Mouse (Mus musculus): ENCODE results near the gene Col13a1. TPM values are rescaled to one million over a fixed set of nuclear protein-coding genes. Genes with fewer than 3 reads are reported as not detected.

The Col13a1 gene
- polyA plus RNA-seq, 1 experiment from 2014 or later, result not detected

DNA sequence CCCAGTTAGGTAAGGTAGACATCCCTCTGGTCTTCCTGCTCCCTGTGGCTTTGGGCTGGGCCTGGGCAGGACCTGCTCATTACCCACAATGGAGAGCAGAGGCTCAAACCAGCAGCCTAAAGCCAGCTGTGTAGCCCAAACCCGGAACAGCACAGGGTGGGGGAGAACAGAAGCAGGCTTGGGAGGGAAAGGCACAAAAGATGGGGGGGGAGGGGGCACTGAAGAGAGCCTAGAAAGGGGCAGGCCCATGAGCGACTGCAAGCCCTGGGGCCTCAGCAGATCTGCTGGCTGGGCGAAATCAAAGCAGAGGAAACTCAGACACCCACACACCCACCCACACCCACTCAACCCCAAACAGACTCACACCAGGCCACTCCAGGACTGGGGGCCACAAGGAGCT, 11.7 kb downstream of the Col13a1 start:
- in situ Hi-C loops (cut with MboI; ENCODE audit: low pct_unique_long_range_greater_than_20kb), result no loop called here
- no peak for DNase-seq (ENCODE audit: low read depth, low spot score)
- TF ChIP-seq CTCF (IDR thresholded peaks at IDR 0.05), result no peak
- ATAC-seq, result no peak
- CTCF ChIA-PET, result no interaction called here
- H3K27me3 ChIP-seq, result peaks cover 4% of the 10 kb centered on the region
- POLR2A ChIA-PET, result no interaction called here

DNA sequence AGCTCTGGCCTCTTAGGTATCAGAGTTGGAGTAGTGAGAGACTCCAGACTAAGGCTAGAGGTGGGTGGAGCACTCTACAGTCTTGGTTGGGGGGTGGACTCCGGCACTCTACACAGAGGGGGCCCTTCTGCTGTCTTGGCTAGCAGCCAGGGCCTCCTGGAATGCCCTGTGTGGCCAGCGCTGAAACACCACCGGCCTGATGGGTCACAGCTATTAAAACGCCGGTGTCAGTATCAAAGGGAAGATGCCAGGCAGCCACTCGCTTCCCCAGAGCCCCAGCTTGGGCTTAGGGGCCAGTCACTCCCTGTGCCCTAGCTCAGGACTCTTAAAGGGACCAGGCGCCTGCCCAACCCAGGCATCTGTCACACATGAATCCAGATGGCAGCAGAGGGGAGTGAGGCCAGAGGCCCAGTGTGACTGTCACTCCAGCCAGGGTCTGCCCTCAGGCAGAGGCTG, 13.5 kb downstream of the Col13a1 start:
- no peak for ATAC-seq
- ChIA-PET CTCF (no interaction called here), POLR2A (no interaction called here)
- TF ChIP-seq CTCF (IDR thresholded peaks at IDR 0.05), result no peak
- peaks cover 7% of the 10 kb centered on the region for H3K27me3 ChIP-seq
- in situ Hi-C loops (cut with MboI; ENCODE audit: low pct_unique_long_range_greater_than_20kb), result no loop called here
- no peak for DNase-seq (ENCODE audit: low read depth, low spot score)

DNA sequence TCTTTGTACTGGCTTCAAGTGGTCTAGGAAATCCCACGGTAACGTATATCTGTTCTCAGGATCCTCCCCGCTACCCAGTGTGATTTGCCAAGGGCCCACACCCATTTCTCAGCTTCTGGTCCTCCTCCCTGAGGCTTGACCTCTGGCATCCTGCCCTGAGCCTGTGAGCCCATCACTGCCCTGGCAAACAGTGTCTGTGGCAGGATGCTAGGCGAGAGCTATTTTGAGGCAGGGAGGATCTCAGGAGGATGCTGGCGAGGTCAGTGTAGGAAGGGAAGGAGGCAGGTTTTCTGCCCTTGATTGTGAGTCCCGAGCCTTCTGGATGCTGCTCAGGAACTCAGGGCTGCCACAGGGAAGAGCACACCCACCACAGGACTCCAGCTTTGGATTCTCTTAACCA, 22.2 kb downstream of the Col13a1 start:
- ChIA-PET POLR2A (no interaction called here), CTCF (no interaction called here)
- ATAC-seq (no peak), DNase-seq (ENCODE audit: low read depth, low spot score) (no peak)
- in situ Hi-C loops (cut with MboI; ENCODE audit: low pct_unique_long_range_greater_than_20kb), result no loop called here
- H3K27me3 ChIP-seq, result peaks cover 24% of the 10 kb centered on the region
- TF ChIP-seq CTCF (IDR thresholded peaks at IDR 0.05), result no peak

DNA sequence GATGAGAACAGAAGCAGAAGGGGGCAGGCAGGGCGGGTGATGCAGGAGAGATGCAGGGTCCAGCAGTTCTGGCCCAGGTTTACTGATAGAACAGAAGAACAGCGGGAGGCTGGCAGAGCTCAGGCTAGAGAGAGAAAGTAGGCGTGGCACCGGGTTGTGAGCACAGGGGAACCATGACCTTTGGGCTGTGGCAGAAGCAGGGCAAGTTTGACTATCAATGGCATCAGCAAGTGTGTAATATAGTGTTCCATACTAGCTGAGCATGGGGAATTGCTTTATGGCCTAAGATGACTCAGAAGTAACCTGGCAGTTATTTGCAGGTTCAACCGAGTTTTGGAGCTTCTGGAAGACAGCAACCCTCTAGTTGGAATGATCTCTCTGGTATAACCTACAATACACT, 25.0 kb downstream of the Col13a1 start:
- in situ Hi-C loops (cut with MboI; ENCODE audit: low pct_unique_long_range_greater_than_20kb), result no loop called here
- TF ChIP-seq CTCF (IDR thresholded peaks at IDR 0.05), result no peak
- ChIA-PET POLR2A (no interaction called here), CTCF (no interaction called here)
- DNase-seq (ENCODE audit: low read depth, low spot score) (no peak), ATAC-seq (no peak)
- peaks cover 34% of the 10 kb centered on the region for H3K27me3 ChIP-seq

DNA sequence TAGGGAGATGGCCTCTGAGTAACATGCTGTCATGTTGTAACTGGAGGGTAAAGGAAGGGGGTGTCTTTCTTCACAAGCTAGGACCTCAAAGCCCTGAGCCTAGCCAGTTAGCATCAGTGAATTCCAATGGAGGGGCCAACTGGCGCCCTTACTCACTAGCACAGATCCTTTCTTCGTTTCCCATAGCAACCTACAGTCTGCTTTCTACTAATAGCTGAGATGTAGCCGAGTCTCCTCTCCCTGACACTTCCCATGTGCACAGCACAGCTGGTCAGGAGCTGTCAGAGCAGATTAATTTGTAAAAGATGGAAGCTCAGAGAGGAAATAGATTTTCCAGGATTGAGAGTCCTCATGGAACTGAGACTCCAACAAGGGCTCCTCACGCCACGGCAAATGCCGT, 29.4 kb downstream of the Col13a1 start:
- ChIA-PET POLR2A (no interaction called here), CTCF (no interaction called here)
- ATAC-seq (no peak), DNase-seq (ENCODE audit: low read depth, low spot score) (no peak)
- peaks cover 29% of the 10 kb centered on the region for H3K27me3 ChIP-seq
- no peak for TF ChIP-seq CTCF (IDR thresholded peaks at IDR 0.05)
- in situ Hi-C loops (cut with MboI; ENCODE audit: low pct_unique_long_range_greater_than_20kb), result no loop called here

DNA sequence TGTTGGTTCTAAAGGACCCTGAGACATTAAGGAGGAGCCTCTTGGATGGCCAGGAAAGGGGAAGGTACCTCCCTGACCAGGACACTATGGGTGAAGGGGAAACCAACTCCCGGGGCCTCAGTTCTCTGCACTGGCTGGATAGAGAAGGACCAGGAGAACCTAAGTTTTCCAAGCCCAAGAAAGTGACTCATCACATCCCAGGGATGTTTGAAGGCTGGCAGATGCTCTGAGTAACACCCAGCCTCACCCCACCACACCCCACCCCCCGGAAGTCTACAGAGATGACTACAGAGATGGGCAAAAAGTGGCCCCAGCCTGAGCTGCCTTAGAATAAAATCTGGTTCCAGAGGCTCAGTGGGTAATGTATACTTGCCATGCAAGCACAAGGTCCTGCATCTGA, 34.5 kb downstream of the Col13a1 start:
- ChIA-PET CTCF (no interaction called here), POLR2A (no interaction called here)
- ATAC-seq (no peak), DNase-seq (ENCODE audit: low read depth, low spot score) (no peak)
- H3K27me3 ChIP-seq, result peaks cover 2% of the 10 kb centered on the region
- no peak for TF ChIP-seq CTCF (IDR thresholded peaks at IDR 0.05)
- in situ Hi-C loops (cut with MboI; ENCODE audit: low pct_unique_long_range_greater_than_20kb), result no loop called here

DNA sequence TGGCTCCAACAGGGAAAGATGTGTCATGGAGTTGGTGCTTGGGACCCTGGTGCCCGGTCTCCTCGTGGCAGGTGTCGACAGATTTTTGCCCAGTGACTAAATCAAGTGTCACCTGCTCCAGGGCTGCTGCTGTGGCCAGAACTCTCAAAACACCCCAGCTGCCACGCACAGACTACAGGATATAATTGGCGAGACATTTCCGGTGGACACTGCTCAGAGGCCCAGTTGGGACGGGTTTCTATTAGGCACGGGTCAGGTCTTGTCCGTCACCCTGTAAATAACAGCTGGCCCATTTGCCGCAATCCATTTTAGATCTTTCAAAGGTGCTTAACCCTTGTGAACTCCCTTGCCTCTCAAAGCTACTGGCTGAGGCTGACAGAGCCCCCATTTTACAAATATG, 35.4 kb downstream of the Col13a1 start:
- no peak for TF ChIP-seq CTCF (IDR thresholded peaks at IDR 0.05)
- H3K27me3 ChIP-seq, result peaks cover 3% of the 10 kb centered on the region
- ATAC-seq (no peak), DNase-seq (ENCODE audit: low read depth, low spot score) (no peak)
- ChIA-PET CTCF (no interaction called here), POLR2A (no interaction called here)
- in situ Hi-C loops (cut with MboI; ENCODE audit: low pct_unique_long_range_greater_than_20kb), result no loop called here

DNA sequence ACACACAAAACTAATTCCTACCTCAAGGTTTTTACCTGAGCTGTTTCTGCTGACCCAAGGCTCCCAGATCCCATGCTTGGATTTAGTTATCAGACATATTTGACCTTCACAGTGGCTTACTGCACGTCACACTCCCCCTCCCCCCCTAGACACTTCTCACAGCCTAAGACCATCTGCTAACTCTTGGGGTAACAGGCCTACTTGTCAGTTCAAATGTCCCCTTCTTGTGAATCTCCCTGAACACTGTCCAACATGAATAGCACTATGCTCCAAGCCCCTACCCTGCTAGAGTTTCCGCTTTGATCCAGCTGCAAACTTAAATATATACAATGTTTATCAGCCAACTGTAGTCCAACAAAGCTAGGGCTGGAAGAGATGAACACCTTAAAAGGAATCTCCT, 36.2 kb downstream of the Col13a1 start:
- ATAC-seq (no peak), DNase-seq (ENCODE audit: low read depth, low spot score) (no peak)
- no peak for TF ChIP-seq CTCF (IDR thresholded peaks at IDR 0.05)
- POLR2A ChIA-PET, result no interaction called here
- CTCF ChIA-PET, result no interaction called here
- peaks cover 4% of the 10 kb centered on the region for H3K27me3 ChIP-seq
- in situ Hi-C loops (cut with MboI; ENCODE audit: low pct_unique_long_range_greater_than_20kb), result no loop called here

DNA sequence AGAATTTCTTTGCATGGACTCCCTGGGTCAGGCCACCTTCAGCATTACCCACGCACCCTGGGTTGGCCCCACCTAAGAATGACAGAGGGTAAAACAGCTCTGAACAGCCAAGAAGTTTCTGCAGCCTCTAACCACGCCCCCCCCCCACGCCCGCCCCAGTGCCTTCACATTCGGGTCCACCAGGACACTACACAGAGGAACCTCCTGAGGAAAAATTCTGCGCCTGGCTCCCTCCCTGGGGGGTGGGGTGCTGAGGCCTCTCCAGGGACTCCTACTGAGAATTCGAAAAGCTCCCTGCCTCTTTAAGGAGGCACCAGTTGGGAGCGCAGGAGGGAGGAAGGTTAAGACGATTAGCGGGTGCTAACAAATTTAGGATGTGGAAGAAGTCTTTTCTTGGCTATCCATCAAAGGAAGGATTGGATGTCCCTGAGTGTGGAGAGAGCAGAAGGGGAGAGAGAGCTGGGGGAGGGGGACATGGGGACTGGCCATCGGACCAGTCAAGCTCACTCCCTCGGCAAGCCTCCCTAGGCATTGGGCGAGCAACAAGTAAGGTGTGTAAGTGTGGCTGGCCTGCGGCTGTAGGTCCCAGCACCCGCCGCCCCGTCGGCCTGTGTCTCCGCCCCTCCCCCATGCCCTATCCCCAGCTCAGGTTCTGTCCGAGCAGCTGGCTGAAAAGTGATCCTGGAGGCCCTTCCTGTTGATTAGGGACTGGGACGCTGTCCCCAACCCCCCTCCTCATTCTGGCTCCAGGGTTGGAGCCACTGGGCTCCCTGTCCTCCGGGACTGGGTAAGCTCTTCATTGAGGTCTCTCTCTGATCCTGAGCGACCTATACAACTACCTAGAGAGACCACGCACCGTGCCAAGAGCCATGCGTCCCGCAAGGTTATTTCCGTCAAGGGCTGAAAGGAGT, 42.4 kb downstream of the Col13a1 start:
- peaks cover 36% of the 10 kb centered on the region for H3K27me3 ChIP-seq
- no peak for DNase-seq (ENCODE audit: low read depth, low spot score)
- in situ Hi-C loops (cut with MboI; ENCODE audit: low pct_unique_long_range_greater_than_20kb), result no loop called here
- ChIA-PET CTCF (no interaction called here), POLR2A (interaction anchor here (0.6 kb wide), 1 partner anchor 193 kb away, joined by 3 read pairs; no protein-coding TSS in a partner anchor)
- TF ChIP-seq CTCF (IDR thresholded peaks at IDR 0.05), result no peak
- no peak for ATAC-seq

DNA sequence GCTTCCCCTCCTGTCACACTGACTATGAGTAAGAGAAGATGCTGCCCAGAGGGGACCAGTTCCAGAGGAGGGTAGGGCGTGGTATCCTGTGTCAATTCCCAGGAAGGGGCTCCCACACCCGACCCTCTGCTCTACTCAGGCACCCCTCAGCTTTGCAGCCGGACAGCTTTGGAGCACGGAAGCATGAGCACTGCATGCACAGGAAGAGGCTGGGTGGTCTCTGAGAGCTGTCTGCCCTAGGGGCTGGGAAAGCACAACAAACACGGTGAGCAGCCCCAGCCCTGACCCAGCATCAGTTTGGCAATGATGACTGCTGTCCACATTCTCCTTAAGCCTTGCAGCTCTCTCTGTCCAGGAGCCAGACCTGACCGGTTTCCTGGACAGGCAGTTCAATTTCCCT, 47.2 kb downstream of the Col13a1 start:
- ChIA-PET CTCF (no interaction called here), POLR2A (no interaction called here)
- DNase-seq (ENCODE audit: low read depth, low spot score), result no peak
- ATAC-seq, result no peak
- TF ChIP-seq CTCF (IDR thresholded peaks at IDR 0.05), result no peak
- in situ Hi-C loops (cut with MboI; ENCODE audit: low pct_unique_long_range_greater_than_20kb), result no loop called here
- H3K27me3 ChIP-seq, result peaks cover 27% of the 10 kb centered on the region

DNA sequence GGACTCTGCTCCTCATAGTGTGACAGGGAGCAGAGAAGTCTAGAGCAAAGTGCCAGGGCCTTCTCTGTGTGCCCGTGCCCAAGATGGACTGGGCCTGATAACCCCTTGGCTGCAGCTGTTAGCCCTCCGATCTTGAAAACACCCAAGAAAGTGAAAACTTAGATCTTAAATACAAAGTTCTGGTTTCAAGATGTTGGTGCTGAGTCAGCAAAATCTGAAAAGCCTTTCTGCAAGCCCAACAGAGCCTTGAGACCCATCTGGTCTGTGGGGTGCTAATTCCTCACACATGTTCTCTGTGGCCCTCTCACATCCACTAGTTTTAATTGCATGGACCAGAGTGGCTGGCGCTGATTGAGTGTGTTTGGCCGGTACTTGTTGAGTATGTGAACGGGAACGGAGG, 49.0 kb downstream of the Col13a1 start:
- CTCF ChIA-PET, result no interaction called here

More for the DNA sequence above, 49.0 kb downstream of the Col13a1 start:
- in situ Hi-C loops (cut with MboI; ENCODE audit: low pct_unique_long_range_greater_than_20kb), result no loop called here
- no peak for TF ChIP-seq CTCF (IDR thresholded peaks at IDR 0.05)
- DNase-seq (ENCODE audit: low read depth, low spot score), result no peak
- POLR2A ChIA-PET, result no interaction called here
- ATAC-seq, result no peak
- peaks cover 19% of the 10 kb centered on the region for H3K27me3 ChIP-seq
